Mouse (Mus musculus) kidney, embryonic 15.5 days (tissue): Measurements from ENCODE around the gene Gmnn. TPM values are rescaled to one million over a fixed set of nuclear protein-coding genes. Genes with fewer than 3 reads are reported as not detected.

Source experiments
- ATAC-seq: fragments of 200-750 bp; cut with Nextera tagmentation; replicated peaks from 2 replicates; pipeline ENCODE4 v1.8.0; 2017; ENCODE audit warnings: moderate TSS enrichment; ENCODE audit not compliant: low FRiP score
- H3K27ac ChIP-seq: fragments of 300-500 bp; sonication (generic); 2 replicates; pipeline ENCODE4 v1.5.1; 2015; ENCODE audit warnings: mild to moderate bottlenecking, inconsistent platforms
- H3K27me3 ChIP-seq: fragments of 300-500 bp; sonication (generic); 2 replicates; pipeline ENCODE4 v1.6.1; 2015; ENCODE audit warnings: inconsistent platforms
- H3K36me3 ChIP-seq: fragments of 300-500 bp; sonication (generic); 2 replicates; pipeline ENCODE4 v1.6.1; 2015; ENCODE audit warnings: inconsistent platforms
- H3K4me1 ChIP-seq: fragments of 300-500 bp; sonication (generic); 2 replicates; pipeline ENCODE4 v1.6.1; 2015; ENCODE audit warnings: inconsistent platforms
- H3K4me2 ChIP-seq: fragments of 300-500 bp; sonication (generic); 2 replicates; pipeline ENCODE4 v1.6.1; 2015; ENCODE audit warnings: moderate library complexity, mild to moderate bottlenecking, inconsistent platforms
- H3K4me3 ChIP-seq: fragments of 300-500 bp; sonication (generic); replicated peaks from 2 replicates; pipeline ENCODE4 v1.5.1; 2015; ENCODE audit warnings: mild to moderate bottlenecking, inconsistent platforms
- H3K9ac ChIP-seq: fragments of 300-500 bp; sonication (generic); 2 replicates; pipeline ENCODE4 v1.6.1; 2015; ENCODE audit warnings: mild to moderate bottlenecking, inconsistent platforms
- H3K9me3 ChIP-seq: fragments of 300-500 bp; sonication (generic); replicated peaks from 2 replicates; pipeline ENCODE4 v1.6.1; 2016; ENCODE audit warnings: inconsistent platforms
- WGBS: fragments of 180-500 bp; shearing (Covaris S2); methylation state at CpG from one replicate; pipeline ENCODE4 v1.1.7; 2015; ENCODE audit warnings: mixed read lengths; 5-methylcytosine and 5-hydroxymethylcytosine counted together
- polyA plus RNA-seq: library from polyadenylated mRNA; unstranded; fragments of >200 nt; fragmentation: Nextera tagmentation; extraction: Ambion mirVana; gene quantifications from 2 replicates; pipeline ENCODE4 v1.2.1, GENCODE M21; 2015

Gene Gmnn
- polyA plus RNA-seq, 1 experiment from 2014 or later: 117 TPM

DNA sequence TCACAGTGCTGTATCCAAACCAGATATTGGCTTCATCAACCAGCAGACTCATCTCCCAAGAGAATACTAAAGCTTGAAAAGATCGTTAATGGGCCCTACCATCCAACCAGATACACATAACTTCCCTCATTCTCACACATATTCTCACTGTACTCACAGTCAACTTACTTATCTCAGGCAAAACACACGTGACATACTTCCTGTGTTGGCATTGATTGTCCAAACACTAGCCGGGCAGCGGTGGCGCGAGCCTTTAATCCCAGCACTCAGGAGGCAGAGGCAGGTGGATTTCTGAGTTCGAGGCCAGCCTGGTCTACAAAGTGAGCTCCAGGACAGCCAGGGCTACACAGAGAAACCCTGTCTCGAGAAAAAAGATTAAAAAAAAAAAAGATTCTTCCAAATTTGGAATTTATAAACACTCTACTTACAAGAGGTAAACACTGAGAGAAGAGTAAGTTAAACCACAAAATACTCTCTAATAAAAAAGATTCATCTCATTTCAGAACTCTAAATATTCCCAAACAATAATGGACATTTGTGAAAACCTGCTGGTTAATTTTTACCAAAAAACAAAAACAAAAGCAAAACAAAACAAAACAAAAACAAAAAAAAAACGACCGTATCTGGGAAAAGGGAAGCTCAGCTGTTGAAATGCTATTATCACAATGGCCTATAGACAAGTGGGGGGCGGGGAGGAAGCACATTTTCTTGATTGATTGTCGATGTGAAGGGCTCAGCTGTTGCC, 3.7 kb downstream of the Gmnn start:
- Histone ChIP-seq H3K4me3 (no peak overlapping the region), H3K4me1 (peaks cover 18% of the 10 kb centered on the region), H3K27me3 (no peaks in the 10 kb centered on the region), H3K9me3 (no peaks in the 10 kb centered on the region), H3K27ac (no peak overlapping the region), H3K9ac (no peak overlapping the region), H3K36me3 (peaks cover 63% of the 10 kb centered on the region), H3K4me2 (no peak overlapping the region)
- 89% methylated on average over 12 of the region's 12 CpGs for WGBS
- no peak for ATAC-seq

DNA sequence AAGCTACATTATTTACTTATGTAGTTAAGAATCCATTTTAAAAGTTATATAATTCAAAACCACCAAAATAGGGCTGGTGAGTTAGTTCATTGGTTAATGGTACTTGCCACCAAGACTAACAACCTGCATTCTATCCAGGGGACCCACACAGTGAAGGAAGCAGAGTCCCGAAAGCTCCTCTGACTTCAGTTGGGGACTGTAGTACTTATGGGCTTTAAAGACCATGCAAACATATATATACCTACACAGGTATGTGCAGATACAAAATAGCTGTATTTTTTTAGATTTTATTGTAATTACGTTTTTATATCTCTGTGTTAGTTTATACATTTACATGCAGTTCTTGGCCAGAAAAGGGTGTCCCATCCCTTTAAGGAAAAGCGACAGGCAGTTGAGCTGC, 5.0 kb downstream of the Gmnn start:
- Histone ChIP-seq H3K9ac (no peak overlapping the region), H3K4me2 (no peak overlapping the region), H3K4me1 (peaks cover 12% of the 10 kb centered on the region), H3K27ac (no peak overlapping the region), H3K4me3 (no peak overlapping the region), H3K9me3 (no peaks in the 10 kb centered on the region), H3K36me3 (peaks cover 75% of the 10 kb centered on the region), H3K27me3 (no peaks in the 10 kb centered on the region)
- WGBS: 95% methylated on average over 3 of the region's 3 CpGs
- ATAC-seq: no peak

DNA sequence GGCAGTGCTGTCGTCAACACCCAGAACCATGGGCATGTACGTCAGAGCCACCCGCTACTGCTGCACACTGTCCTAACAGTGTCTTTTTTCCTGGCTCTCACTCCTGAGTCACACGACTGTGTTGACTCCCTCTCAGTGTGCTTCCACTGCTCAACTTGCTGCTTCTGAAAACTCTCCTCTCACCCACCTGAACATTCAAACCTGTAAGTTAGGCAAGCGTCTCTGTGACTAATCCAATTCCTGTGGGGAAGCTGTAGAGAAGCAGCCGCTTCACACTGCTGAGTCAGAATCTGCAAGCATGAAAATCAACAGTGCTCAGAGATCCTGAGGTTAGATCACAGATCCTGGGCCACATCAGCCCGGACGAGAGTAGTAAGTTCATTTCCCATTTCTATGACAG, 10.3 kb downstream of the Gmnn start:
- 91% methylated on average over 8 of the region's 8 CpGs for WGBS
- no peak for ATAC-seq
- no peak overlapping the region for H3K4me3 ChIP-seq
- no peaks in the 10 kb centered on the region for H3K4me1 ChIP-seq
- H3K36me3 ChIP-seq: peaks cover 68% of the 10 kb centered on the region
- no peak overlapping the region for H3K9ac ChIP-seq
- H3K27me3 ChIP-seq: no peaks in the 10 kb centered on the region
- no peak overlapping the region for H3K4me2 ChIP-seq
- no peaks in the 10 kb centered on the region for H3K9me3 ChIP-seq
- no peak overlapping the region for H3K27ac ChIP-seq

DNA sequence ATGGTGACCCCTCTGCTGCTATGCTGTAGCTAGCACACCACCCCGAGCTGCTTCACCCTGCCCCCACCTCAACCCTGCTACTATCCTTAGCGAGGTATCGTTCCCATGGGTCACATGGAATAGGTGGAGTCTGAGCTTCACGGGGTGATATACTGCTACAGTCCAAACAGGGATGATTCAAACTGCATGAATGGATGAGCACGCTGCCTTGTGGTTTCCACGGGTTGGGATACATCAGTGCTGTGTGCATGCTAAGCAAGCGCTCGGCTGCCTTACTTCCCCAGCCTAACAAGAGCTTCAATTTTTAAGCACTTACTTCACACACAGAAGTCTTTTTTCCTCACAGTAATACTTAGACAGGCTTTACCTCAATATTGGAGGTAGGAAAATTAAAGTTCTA, 10.9 kb downstream of the Gmnn start:
- 94% methylated on average over 8 of the region's 8 CpGs for WGBS

DNA sequence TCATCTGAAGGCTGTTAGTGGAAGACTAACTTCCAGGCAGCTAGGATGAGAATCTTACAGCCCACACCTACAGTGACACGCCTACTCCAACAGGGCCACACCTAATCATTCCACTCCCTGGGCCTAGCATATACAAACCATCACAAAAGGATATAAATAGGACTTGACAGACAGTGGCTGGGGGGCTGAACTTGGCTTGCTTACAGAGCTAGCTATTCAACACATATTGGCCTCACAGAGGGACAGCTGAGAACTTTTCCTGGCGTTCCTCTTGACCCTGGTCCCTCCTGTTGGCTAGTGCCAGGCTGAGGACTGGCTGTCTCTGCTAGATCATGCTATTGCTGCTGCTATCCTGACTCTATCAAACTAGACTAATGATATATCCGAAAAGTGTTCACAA, 13.9 kb downstream of the Gmnn start:
- Histone ChIP-seq H3K27me3 (no peaks in the 10 kb centered on the region), H3K4me2 (no peak overlapping the region), H3K4me1 (no peaks in the 10 kb centered on the region), H3K9me3 (no peaks in the 10 kb centered on the region), H3K9ac (no peak overlapping the region), H3K4me3 (no peak overlapping the region), H3K27ac (no peak overlapping the region), H3K36me3 (peaks cover 36% of the 10 kb centered on the region)
- ATAC-seq: no peak
- WGBS: 83% methylated on average over 3 of the region's 3 CpGs

More for the DNA sequence above, 10.9 kb downstream of the Gmnn start:
- Histone ChIP-seq H3K4me3 (no peak overlapping the region), H3K4me2 (no peak overlapping the region), H3K27ac (no peak overlapping the region), H3K9me3 (no peaks in the 10 kb centered on the region), H3K27me3 (no peaks in the 10 kb centered on the region), H3K36me3 (peaks cover 62% of the 10 kb centered on the region), H3K4me1 (no peaks in the 10 kb centered on the region), H3K9ac (no peak overlapping the region)
- no peak for ATAC-seq

DNA sequence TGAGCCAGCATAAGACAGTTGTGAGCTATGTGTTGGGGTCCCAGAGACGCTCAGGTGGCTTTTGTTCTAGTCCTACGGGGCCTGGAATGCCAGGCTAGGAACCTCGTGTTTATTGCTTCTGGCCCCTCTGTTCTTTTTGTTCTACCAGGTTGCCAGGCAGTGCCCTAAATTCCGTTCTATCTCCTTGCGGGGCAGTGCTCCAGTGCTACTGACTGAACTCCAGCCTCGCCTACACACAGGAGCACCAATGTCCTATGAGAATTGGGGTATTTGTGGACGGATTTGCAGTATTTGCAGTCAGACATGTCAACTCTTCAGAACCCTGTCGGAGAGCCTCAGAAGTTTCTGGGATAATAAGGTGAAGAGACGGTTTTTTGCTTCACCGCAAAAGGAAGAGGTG, 20.7 kb downstream of the Gmnn start, which contains the start of gene Armh2:
Gene Armh2 (plus strand): TSS at position 205 of the 400 bp plus-strand sequence.
- Histone ChIP-seq H3K36me3 (no peaks in the 10 kb centered on the region), H3K4me3 (no peak within 1 kb of the TSS), H3K9ac (no peak within 1 kb of the TSS), H3K4me2 (no peak within 1 kb of the TSS), H3K9me3 (no peaks in the 10 kb centered on the region), H3K4me1 (no peaks in the 10 kb centered on the region), H3K27me3 (no peaks in the 10 kb centered on the region), H3K27ac (no peak within 1 kb of the TSS)
- no peak for ATAC-seq
- WGBS: 89% methylated on average over 10 of the region's 10 CpGs

DNA sequence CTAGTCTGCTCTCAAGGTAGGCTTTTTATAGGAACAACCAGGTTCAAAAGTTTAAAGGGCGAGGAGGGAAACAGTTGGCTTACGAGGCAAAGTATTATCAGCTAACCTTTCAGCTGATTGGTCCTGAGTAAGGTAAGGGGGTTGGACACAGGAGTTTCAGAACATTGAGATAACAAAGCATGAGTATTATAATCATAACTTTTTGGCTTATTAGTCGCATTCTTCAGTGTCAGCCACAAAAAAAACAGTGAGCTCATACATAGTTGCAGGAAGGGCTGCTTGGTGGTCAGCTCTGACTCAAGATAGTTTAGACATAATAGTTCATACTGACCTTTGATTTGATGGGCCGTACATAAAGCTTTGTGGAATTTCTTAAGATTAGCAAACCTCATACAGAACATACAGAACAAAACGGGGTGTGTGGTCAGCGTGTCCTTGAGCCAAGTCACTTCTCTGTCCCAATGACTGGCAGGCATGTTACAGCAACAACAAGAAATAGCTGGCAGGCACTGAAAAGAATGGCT, 26.1 kb downstream of the Gmnn start:
- 74% methylated on average over 6 of the region's 6 CpGs for WGBS
- ATAC-seq: no peak
- Histone ChIP-seq H3K4me3 (no peak overlapping the region), H3K36me3 (no peaks in the 10 kb centered on the region), H3K9ac (no peak overlapping the region), H3K27me3 (no peaks in the 10 kb centered on the region), H3K27ac (no peak overlapping the region), H3K9me3 (no peaks in the 10 kb centered on the region), H3K4me1 (no peaks in the 10 kb centered on the region), H3K4me2 (no peak overlapping the region)

DNA sequence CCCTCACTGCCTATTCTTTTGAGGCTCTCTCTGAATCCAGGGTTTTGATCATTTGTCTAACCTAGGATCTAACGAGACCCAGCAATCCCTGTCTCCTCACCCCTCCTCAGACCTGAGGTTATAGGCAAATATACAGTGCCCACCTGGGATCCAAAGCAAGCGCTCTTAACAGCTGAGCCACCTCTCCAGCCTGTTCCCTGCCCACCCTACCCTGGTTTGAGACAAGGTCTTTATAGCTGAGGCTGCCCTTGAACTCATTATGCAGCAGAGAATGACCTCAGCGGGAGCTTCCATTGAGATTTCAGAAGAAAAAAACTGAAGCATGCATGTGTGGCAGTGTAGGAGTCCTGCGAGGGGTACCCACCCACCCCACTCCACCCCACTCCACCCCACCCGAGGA, 27.2 kb downstream of the Gmnn start:
- H3K4me3 ChIP-seq: no peak overlapping the region
- no peak for ATAC-seq
- no peaks in the 10 kb centered on the region for H3K27me3 ChIP-seq
- no peak overlapping the region for H3K27ac ChIP-seq
- no peak overlapping the region for H3K9ac ChIP-seq
- no peaks in the 10 kb centered on the region for H3K4me1 ChIP-seq
- 89% methylated on average over 5 of the region's 5 CpGs for WGBS
- H3K4me2 ChIP-seq: no peak overlapping the region
- H3K36me3 ChIP-seq: no peaks in the 10 kb centered on the region
- H3K9me3 ChIP-seq: no peaks in the 10 kb centered on the region

DNA sequence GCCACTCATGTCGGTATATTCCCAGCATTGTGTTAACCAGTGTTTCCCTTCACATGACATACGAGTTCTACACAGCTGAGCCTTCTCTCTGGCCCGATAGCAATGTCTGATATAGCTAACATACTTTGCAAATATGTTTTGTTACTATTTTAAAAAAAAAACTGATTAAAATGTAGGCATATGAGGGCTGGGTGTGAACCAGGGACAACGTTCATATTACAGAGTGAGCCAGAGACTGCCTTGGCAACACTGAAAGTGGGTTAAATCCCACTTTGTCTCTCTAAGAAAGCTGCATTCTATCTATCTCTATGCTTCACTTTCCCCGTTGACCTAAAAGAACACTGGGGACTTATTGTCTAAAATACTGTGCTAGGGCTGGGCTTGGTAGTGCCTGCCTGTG, 32.6 kb downstream of the Gmnn start:
- Histone ChIP-seq H3K36me3 (no peaks in the 10 kb centered on the region), H3K9me3 (no peaks in the 10 kb centered on the region), H3K27me3 (no peaks in the 10 kb centered on the region), H3K4me2 (no peak overlapping the region), H3K9ac (no peak overlapping the region), H3K27ac (no peak overlapping the region), H3K4me1 (peaks cover 7% of the 10 kb centered on the region), H3K4me3 (no peak overlapping the region)
- 91% methylated on average over 5 of the region's 5 CpGs for WGBS
- ATAC-seq: no peak

DNA sequence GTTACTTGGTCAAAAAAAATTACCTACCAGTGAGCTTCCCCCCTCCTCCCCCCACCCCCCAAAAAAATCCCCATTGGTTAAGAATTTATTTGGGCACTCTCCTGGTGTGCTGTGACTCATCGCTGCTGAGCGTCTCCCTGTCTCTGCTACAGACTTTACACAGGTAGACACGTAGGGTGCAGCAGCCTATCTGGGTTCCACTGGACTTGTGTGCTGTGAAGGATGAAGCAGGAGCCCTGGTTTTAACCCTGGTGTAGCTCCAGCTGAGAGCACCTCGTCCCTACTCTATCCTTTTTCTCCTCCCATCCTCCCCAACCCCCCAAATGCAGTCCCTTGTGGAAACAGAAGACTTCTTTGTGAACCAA, 37.3 kb downstream of the Gmnn start:
- peak overlapping the region; percentile 48; the same call in 1 of the 2 replicates for H3K27ac ChIP-seq
- no peaks in the 10 kb centered on the region for H3K36me3 ChIP-seq
- H3K4me3 ChIP-seq: no peak overlapping the region
- H3K4me1 ChIP-seq: peaks cover 16% of the 10 kb centered on the region
- ATAC-seq: peak; percentile 81
- H3K27me3 ChIP-seq: no peaks in the 10 kb centered on the region
- 38% methylated on average over 4 of the region's 4 CpGs for WGBS
- H3K4me2 ChIP-seq: peak overlapping the region; percentile 24
- no peak overlapping the region for H3K9ac ChIP-seq
- H3K9me3 ChIP-seq: no peaks in the 10 kb centered on the region

DNA sequence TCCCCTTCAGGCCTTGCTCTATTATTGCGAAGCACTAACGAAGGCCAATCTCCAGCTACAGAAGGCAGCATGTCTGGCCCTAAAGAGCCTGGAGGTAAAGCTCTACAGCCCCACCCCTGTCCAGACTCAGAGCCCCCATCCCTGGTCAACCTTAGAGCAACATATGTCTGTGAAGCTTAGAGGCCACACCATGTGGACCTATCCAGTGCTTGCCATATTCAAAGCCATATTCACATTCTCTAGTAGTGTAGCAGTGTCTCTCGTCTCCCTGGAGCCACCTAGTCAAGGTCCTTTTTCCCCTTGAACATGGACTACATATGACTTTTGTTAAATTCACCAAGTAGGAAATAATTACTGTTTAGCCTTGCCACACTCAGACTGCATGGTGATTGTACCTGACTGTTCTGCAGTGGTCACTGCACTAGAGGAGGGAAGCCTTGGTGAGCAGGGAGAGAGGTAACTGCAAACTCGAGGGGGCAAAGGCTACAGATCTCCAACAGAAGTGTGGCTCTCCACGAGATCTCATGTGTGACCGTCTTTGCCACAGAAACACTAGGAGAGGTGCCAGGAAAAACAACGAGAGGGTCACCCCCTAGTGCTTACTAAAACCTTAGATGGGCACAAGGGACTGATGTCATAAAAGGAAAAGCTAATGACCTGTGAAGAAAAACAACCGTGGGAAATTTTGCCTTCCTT, 37.9 kb downstream of the Gmnn start:
- WGBS: 42% methylated on average over 8 of the region's 8 CpGs
- H3K27ac ChIP-seq: peak overlapping the region; percentile 48; the same call in 1 of the 2 replicates
- no peak overlapping the region for H3K9ac ChIP-seq

DNA sequence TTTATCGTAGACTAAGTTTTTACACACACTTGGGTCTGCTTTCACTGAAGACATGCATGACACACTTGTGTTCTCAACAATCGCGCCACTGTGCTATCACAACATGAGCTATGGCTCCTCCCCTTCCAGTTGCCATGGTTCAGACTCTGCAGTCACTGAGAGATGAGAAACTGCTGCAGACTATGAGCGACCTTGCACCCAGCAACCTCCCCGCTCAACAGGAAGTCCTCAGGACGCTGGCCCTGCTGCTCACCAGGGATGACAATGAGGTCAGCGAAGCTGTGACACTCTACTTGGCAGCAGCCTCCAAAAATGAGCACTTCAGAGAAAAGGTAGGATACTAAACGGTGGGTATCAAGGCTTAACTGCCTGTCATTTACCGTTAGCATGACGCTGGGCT, 40.2 kb downstream of the Gmnn start:
- 70% methylated on average over 10 of the region's 10 CpGs for WGBS
- no peak overlapping the region for H3K27ac ChIP-seq
- H3K4me1 ChIP-seq: peaks cover 16% of the 10 kb centered on the region
- no peaks in the 10 kb centered on the region for H3K36me3 ChIP-seq
- H3K4me3 ChIP-seq: no peak overlapping the region
- H3K9ac ChIP-seq: no peak overlapping the region
- no peaks in the 10 kb centered on the region for H3K27me3 ChIP-seq
- no peak for ATAC-seq
- no peak overlapping the region for H3K4me2 ChIP-seq
- no peaks in the 10 kb centered on the region for H3K9me3 ChIP-seq

More for the DNA sequence above, 37.9 kb downstream of the Gmnn start:
- Histone ChIP-seq H3K4me2 (peak overlapping the region; percentile 24), H3K4me3 (no peak overlapping the region), H3K4me1 (peaks cover 16% of the 10 kb centered on the region), H3K27me3 (no peaks in the 10 kb centered on the region), H3K9me3 (no peaks in the 10 kb centered on the region), H3K36me3 (no peaks in the 10 kb centered on the region)
- ATAC-seq: peak; percentile 78
